Mouse (Mus musculus) kidney, postnatal 10 days (tissue): ENCODE results near the gene Rad54l2.

Experiments
- DNase-seq: peaks from one replicate; pipeline ENCODE4 v3.0.0; 2021; ENCODE audit warnings: mixed read lengths

The Rad54l2 gene

GRCm38 (mm10) chr9:106739962-106740361 lies 49.0 kb downstream of the Rad54l2 start:
- no peak for DNase-seq

DNA sequence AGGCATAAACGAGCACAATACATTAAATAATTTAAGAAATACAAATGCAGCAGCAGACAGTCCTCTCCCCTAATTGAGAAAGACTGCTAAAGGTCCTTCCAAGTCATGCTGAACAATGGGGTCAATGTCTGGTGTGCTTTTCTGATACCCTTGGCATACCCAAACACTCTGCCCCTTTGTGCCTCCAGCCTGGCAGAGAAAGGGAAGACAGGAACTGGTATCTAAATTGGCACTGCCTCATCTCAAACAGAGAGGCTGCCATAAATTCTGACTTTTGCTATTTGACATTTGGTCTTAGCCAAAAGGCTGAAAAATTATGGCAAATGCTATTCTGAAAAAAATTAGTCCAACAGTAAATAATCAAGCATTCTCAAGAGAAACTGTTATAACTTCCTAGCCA lies 49.9 kb downstream of the Rad54l2 start:
- no peak for DNase-seq

DNA sequence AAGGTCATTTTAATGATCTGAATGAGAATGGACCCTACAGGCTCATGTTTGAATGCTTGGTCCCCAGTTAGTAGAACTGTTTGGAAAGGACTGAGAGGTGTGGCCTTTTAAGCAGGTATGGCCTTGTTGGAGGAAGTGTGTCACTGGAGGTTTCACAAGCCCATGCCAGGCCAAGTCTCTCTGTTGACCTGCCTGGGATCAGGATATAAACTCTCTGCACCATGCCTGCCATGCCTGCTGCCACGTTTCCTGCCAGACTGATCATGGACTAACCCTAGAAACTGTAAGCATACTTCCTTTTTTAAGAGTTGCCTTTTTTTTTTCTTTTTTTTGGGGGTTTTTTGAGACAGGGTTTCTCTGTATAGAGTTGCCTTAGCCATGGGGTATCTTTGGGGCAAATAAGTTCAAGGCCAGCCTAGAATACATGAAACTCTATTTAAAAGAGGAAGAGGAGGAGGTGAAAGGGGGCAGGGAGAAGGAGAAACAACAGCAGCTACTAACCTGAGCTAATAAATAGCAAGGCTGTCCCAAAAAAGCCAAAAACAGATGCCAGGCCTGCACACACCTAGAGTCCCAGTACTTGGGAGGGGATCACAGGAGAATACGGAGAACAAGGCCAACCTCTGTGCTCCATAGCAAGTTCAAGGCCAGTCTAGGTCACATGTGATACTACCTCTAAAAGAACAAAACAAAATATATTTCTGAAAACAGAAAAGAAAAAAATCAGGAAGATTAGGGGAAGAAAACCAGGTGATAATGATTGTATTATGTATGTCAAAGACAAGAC lies 50.6 kb downstream of the Rad54l2 start:
- DNase-seq: no peak

GRCm38 (mm10) chr9:106733690-106734089 lies 55.3 kb downstream of the Rad54l2 start:
- DNase-seq: no peak

DNA sequence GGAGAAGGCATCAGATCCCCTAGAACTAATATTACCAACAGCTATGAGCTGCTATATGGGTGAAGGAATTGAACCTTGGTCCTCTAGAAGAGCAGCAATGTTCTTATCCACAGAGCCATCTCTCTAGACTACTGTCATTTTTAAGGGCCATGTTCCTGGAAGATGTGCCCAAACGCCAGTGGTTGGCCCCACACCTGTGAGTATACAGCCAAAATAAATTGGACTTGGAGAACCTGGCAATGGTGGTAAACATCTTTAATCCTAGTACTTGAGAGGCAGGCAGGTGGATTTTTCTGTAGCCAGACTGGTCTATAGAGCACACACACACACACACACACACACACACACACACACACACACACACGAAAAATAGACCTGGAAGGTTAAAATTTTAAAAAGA lies 59.6 kb downstream of the Rad54l2 start:
- no peak for DNase-seq

- no peak for DNase-seq
Observed at GRCm38 (mm10) chr9:106726891-106727290, 62.1 kb downstream of the Rad54l2 start.

GRCm38 (mm10) chr9:106725435-106725834 lies 63.6 kb downstream of the Rad54l2 start:
- no peak for DNase-seq

GRCm38 (mm10) chr9:106724864-106725263 lies 64.1 kb downstream of the Rad54l2 start:
- no peak for DNase-seq

DNA sequence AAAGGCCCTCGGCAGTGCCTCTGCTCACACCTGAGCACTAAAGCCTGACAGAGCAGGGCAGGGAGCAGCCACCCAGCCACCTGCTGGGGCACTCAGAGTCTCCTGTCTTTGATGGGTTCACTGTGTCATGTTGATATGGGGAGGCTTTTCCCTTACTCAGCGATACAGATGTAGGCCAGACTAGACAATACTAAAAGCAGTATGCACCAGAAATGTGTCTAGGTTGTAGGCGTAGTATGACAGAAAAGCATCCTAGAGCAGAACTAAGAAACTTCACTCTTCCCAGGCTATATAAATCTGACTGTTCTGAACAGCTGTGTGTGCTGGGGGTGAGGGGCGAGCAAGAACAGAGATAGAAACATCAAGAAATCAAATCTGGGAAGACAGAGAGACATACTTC lies 72.3 kb downstream of the Rad54l2 start:
- no peak for DNase-seq

- no peak for DNase-seq
Observed at GRCm38 (mm10) chr9:106716232-106716631, 72.8 kb downstream of the Rad54l2 start.

GRCm38 (mm10) chr9:106712470-106712869 lies 76.5 kb downstream of the Rad54l2 start:
- no peak for DNase-seq

- no peak for DNase-seq
Observed at GRCm38 (mm10) chr9:106692973-106693481, 96.0 kb downstream of the Rad54l2 start.

DNA sequence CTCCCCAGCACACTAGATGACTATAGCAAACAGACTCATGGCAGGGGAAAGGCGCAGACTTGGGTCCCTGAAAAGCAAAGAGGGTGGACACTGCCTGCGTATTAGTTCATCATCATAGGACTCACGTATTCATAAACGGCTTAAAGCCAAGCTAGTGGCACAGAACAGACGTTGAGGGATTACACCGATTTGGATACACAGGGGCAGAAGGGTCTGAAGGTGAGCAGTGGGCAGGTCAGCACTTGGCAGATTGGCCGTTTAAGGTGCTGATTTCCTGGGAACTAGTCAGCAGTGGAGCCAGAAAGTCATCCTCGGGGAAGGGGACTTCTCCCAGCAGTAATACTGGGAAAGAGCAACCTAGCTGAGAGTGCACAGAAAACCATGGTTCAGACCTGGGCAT lies 100.2 kb downstream of the Rad54l2 start:
- DNase-seq: no peak

- peak; percentile 88 for DNase-seq
Observed at GRCm38 (mm10) chr9:106686983-106687650, 101.9 kb downstream of the Rad54l2 start.

GRCm38 (mm10) chr9:106685249-106686101 lies 103.5 kb downstream of the Rad54l2 start, which contains the start of gene Tex264:
Gene Tex264, minus strand, starts transcription at chr9:106685927.
- DNase-seq: peak; percentile 94

DNA sequence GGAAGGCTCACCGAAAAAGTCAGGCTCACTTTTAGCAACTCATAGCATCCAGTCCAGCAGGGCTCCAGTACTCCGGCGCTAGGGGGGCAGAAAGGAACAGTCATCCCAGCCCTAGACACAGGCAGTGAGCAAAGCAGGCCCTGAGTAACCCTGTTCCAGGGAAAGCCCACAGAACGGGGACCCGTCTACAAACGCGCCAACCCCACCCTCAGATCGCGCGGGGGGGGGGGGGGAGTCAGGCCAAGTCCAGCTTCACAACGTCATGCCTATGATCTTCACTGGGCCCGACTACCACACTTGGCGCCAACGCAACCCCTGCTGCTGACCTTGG lies 104.1 kb downstream of the Rad54l2 start:
- DNase-seq: no peak

GRCm38 (mm10) chr9:106684093-106684872 lies 104.7 kb downstream of the Rad54l2 start:
- no peak for DNase-seq

DNA sequence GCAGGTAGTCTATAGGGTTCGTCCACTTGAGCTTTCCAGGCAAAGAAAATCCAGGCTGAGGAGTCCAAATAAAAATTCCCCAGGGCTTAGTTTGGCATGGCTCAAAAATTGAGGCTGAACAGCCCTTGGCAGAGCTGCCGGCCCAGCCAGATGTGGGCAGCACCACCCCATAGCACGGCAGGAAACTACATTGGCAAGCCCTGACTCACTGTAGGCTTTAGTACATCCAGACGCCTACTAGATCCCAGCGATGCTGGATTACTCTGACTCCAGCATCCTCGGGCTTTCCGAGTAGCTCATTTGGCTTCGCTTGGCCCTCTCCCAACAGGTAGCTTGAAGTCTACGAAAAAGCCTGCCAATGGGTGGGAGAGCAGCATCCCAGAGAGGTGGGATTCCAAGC lies 108.0 kb downstream of the Rad54l2 start:
- DNase-seq: no peak

GRCm38 (mm10) chr9:106678242-106678641 lies 110.8 kb downstream of the Rad54l2 start:
- DNase-seq: no peak

- no peak for DNase-seq
Observed at GRCm38 (mm10) chr9:106677702-106678101, 111.3 kb downstream of the Rad54l2 start.

DNA sequence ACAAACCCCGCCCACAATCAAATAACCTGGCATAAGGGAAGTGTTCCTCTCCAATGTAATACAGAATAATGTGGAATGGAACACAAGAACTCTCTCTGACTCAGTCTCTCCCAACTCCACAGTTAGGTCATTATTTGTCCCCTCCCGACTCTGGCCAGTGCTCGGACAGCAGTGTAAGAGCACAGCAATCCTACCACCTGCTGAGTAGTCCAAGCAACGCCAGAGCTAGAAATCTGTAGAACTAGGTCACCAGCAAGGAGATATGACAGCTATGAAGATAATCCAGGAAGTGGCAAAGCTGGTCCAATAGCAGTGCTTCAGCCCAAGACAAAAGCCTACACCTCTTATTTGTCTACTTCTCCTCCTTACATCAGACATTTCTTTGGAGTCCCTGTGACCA lies 112.4 kb downstream of the Rad54l2 start:
- DNase-seq: no peak

DNA sequence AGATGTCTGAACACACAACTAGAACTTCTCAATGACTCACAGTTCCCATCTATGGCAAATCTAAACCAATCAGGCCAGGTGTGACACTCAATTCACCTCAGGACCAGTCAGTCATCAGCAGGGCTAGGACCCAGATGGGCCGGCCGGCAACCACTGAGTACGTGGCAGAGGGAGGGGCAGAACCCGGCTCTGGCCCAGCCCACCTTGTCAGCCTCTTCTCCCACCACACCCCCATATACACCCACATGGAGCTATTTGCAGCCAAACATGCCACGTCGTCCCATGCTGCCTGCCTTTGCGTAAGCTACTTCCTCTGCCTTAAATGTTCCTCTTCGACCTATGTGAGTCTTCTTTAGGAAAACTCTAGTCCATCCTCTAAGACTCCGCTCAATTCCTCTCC lies 113.0 kb downstream of the Rad54l2 start:
- DNase-seq: no peak

- peak; percentile 89 for DNase-seq
Observed at GRCm38 (mm10) chr9:106675480-106675879, 113.5 kb downstream of the Rad54l2 start.
